Mouse (Mus musculus) spleen, adult 2 months (tissue): ENCODE data around the gene Dop1a. TPM values are rescaled to one million over a fixed set of nuclear protein-coding genes. Genes with fewer than 3 reads are reported as not detected.

Experiments
- DNase-seq, 2 experiments: peaks; one replicate each; pipeline versions ENCODE4 v3.0.0 to v3.0.0-alpha.2; 2012 to 2021; ENCODE audit warnings: low spot score in 2 of 2, low read depth in 1 of 2
- H3K27ac ChIP-seq: fragments of 200-500 bp; 2 replicates; pipeline ENCODE4 v1.5.1; 2012; ENCODE audit warnings: low read length, inconsistent platforms; ENCODE audit not compliant: insufficient read depth
- H3K27me3 ChIP-seq: fragments of 200-500 bp; 2 replicates; pipeline ENCODE4 v1.6.1; 2012; ENCODE audit warnings: mild to moderate bottlenecking, moderate library complexity, low read length, inconsistent platforms; ENCODE audit not compliant: control insufficient read depth, insufficient read depth
- H3K36me3 ChIP-seq: fragments of 200-500 bp; 2 replicates; pipeline ENCODE4 v1.6.1; 2012; ENCODE audit warnings: mild to moderate bottlenecking, low read length, inconsistent platforms; ENCODE audit not compliant: control insufficient read depth, insufficient read depth
- H3K4me1 ChIP-seq: fragments of 200-500 bp; 2 replicates; pipeline ENCODE4 v1.6.1; 2011; ENCODE audit warnings: inconsistent platforms; ENCODE audit not compliant: control insufficient read depth, insufficient read depth, insufficient read length
- H3K4me3 ChIP-seq: fragments of 200-500 bp; 2 replicates; pipeline ENCODE4 v1.5.1; 2011; ENCODE audit warnings: mild to moderate bottlenecking, inconsistent platforms; ENCODE audit not compliant: insufficient read depth, insufficient read length; ENCODE audit errors: extremely low read depth
- CTCF ChIP-seq: fragments of 200-500 bp; IDR thresholded peaks from 2 replicates; pipeline ENCODE4 v1.5.1; 2011; ENCODE audit warnings: mild to moderate bottlenecking, inconsistent platforms; ENCODE audit not compliant: insufficient read depth, insufficient read length, insufficient replicate concordance; ENCODE audit errors: extremely low read depth
- POLR2A ChIP-seq: fragments of 200-500 bp; IDR thresholded peaks from 2 replicates; pipeline ENCODE4 v1.6.1; 2011; ENCODE audit warnings: low read depth, low read length, inconsistent platforms
- WGBS: fragments of 180-500 bp; shearing (Covaris S2); methylation state at CpG from one replicate; pipeline ENCODE4 v1.1.7; 2018; 5-methylcytosine and 5-hydroxymethylcytosine counted together
- polyA plus RNA-seq: library from polyadenylated mRNA; depleted of rRNA; stranded (reverse); fragments of >200 nt; gene quantifications from 2 replicates; pipeline ENCODE4 v1.2.3, GENCODE M21; 2012

The Dop1a gene
- polyA plus RNA-seq, 1 experiment = 10.0 TPM

- TF ChIP-seq POLR2A (no peak), CTCF (no peak)
- no peak for DNase-seq
- H3K27ac ChIP-seq = no peak overlapping the region
- 84% methylated on average over 11 of the region's 11 CpGs for WGBS
- no peaks in the 10 kb centered on the region for H3K4me1 ChIP-seq
- H3K4me3 ChIP-seq = no peak overlapping the region
- H3K36me3 ChIP-seq = no peaks in the 10 kb centered on the region
- H3K27me3 ChIP-seq = no peaks in the 10 kb centered on the region
These were observed 28.5 kb upstream of the Dop1a start for GRCm38 (mm10) chr9:86438337-86439009.

GRCm38 (mm10) chr9:86442248-86442647 lies 24.7 kb upstream of the Dop1a start:
- no peaks in the 10 kb centered on the region for H3K4me1 ChIP-seq
- no peaks in the 10 kb centered on the region for H3K36me3 ChIP-seq
- no peak for DNase-seq
- no peak overlapping the region for H3K27ac ChIP-seq
- H3K4me3 ChIP-seq = no peak overlapping the region
- TF ChIP-seq CTCF (no peak), POLR2A (no peak)
- H3K27me3 ChIP-seq = no peaks in the 10 kb centered on the region
- 92% methylated on average over 4 of the region's 4 CpGs for WGBS

GRCm38 (mm10) chr9:86446847-86447246 lies 20.1 kb upstream of the Dop1a start:
- H3K4me3 ChIP-seq = no peak overlapping the region
- no peaks in the 10 kb centered on the region for H3K27me3 ChIP-seq
- DNase-seq = no peak
- H3K27ac ChIP-seq = no peak overlapping the region
- 64% methylated on average over 7 of the region's 7 CpGs for WGBS
- no peaks in the 10 kb centered on the region for H3K4me1 ChIP-seq
- TF ChIP-seq CTCF (no peak), POLR2A (no peak)
- H3K36me3 ChIP-seq = no peaks in the 10 kb centered on the region

GRCm38 (mm10) chr9:86447431-86447830 lies 19.5 kb upstream of the Dop1a start:
- Histone ChIP-seq H3K4me3 (no peak overlapping the region), H3K4me1 (no peaks in the 10 kb centered on the region), H3K27ac (no peak overlapping the region), H3K27me3 (no peaks in the 10 kb centered on the region), H3K36me3 (no peaks in the 10 kb centered on the region)
- TF ChIP-seq POLR2A = no peak
- no peak for TF ChIP-seq CTCF
- WGBS = 92% methylated on average over 8 of the region's 8 CpGs
- no peak for DNase-seq

- no peaks in the 10 kb centered on the region for H3K36me3 ChIP-seq
- no peak overlapping the region for H3K4me3 ChIP-seq
- H3K27ac ChIP-seq = no peak overlapping the region
- 18% methylated on average over 11 of the region's 11 CpGs for WGBS
- H3K4me1 ChIP-seq = no peaks in the 10 kb centered on the region
- TF ChIP-seq CTCF (peak; percentile 85; the same call in 1 of the 2 replicates), POLR2A (no peak)
- DNase-seq = peak; percentile 21 to 67
- H3K27me3 ChIP-seq = no peaks in the 10 kb centered on the region
These were observed 17.4 kb upstream of the Dop1a start for GRCm38 (mm10) chr9:86449581-86449980.

GRCm38 (mm10) chr9:86451094-86451493 lies 15.9 kb upstream of the Dop1a start:
- 68% methylated on average over 6 of the region's 6 CpGs for WGBS
- TF ChIP-seq POLR2A (no peak), CTCF (no peak)
- H3K36me3 ChIP-seq = no peaks in the 10 kb centered on the region
- no peak overlapping the region for H3K27ac ChIP-seq
- H3K4me1 ChIP-seq = no peaks in the 10 kb centered on the region
- no peaks in the 10 kb centered on the region for H3K27me3 ChIP-seq
- no peak for DNase-seq
- H3K4me3 ChIP-seq = no peak overlapping the region

- Histone ChIP-seq H3K36me3 (no peaks in the 10 kb centered on the region), H3K27me3 (no peaks in the 10 kb centered on the region), H3K4me3 (no peak overlapping the region), H3K27ac (no peak overlapping the region), H3K4me1 (no peaks in the 10 kb centered on the region)
- peak; percentile 23 to 47 for DNase-seq
- TF ChIP-seq CTCF = peak; percentile 83; the same call in 1 of the 2 replicates
- no peak for TF ChIP-seq POLR2A
- 4% methylated on average over 13 of the region's 13 CpGs for WGBS
These were observed 15.3 kb upstream of the Dop1a start for GRCm38 (mm10) chr9:86451617-86452016.

GRCm38 (mm10) chr9:86453626-86454025 lies 13.3 kb upstream of the Dop1a start:
- no peak overlapping the region for H3K27ac ChIP-seq
- no peaks in the 10 kb centered on the region for H3K36me3 ChIP-seq
- no peaks in the 10 kb centered on the region for H3K27me3 ChIP-seq
- no peak for DNase-seq
- WGBS = 84% methylated on average over 3 of the region's 3 CpGs
- H3K4me1 ChIP-seq = no peaks in the 10 kb centered on the region
- no peak overlapping the region for H3K4me3 ChIP-seq
- no peak for TF ChIP-seq POLR2A
- TF ChIP-seq CTCF = no peak
